Mouse (Mus musculus) intestine, embryonic 14.5 days (tissue): ENCODE results near the gene Higd1a. TPM values are rescaled to one million over a fixed set of nuclear protein-coding genes. Genes with fewer than 3 reads are reported as not detected.

Experiments
- ATAC-seq: fragments of 200-750 bp; cut with Nextera tagmentation; replicated peaks from 2 replicates; pipeline ENCODE4 v1.8.0; 2017; ENCODE audit warnings: low read depth, moderate number of reproducible peaks, moderate TSS enrichment, moderate library complexity; ENCODE audit not compliant: low FRiP score, low TSS enrichment
- DNase-seq: peaks from one replicate; pipeline ENCODE4 v3.0.0-alpha.2; 2018; ENCODE audit warnings: low spot score
- H3K27ac ChIP-seq: fragments of 300-500 bp; sonication (generic); 2 replicates; pipeline ENCODE4 v1.5.1; 2014; ENCODE audit warnings: low read depth, mild to moderate bottlenecking, control low read depth
- H3K27me3 ChIP-seq: fragments of 300-500 bp; sonication (generic); replicated peaks from 2 replicates; pipeline ENCODE4 v1.6.1; 2014; ENCODE audit warnings: low read length, control low read depth; ENCODE audit not compliant: control insufficient read depth, insufficient read depth
- H3K36me3 ChIP-seq: fragments of 300-500 bp; sonication (generic); 2 replicates; pipeline ENCODE4 v1.6.1; 2014; ENCODE audit warnings: low read length, control low read depth; ENCODE audit not compliant: control insufficient read depth, insufficient read depth
- H3K4me1 ChIP-seq: fragments of 300-500 bp; sonication (generic); replicated peaks from 2 replicates; pipeline ENCODE4 v1.6.1; 2014; ENCODE audit warnings: low read length, control low read depth, mixed read lengths; ENCODE audit not compliant: control insufficient read depth, insufficient read depth
- H3K4me2 ChIP-seq: fragments of 300-500 bp; sonication (generic); 2 replicates; pipeline ENCODE4 v1.6.1; 2014; ENCODE audit warnings: low read length
- H3K4me3 ChIP-seq: fragments of 300-500 bp; sonication (generic); 2 replicates; pipeline ENCODE4 v1.5.1; 2014; ENCODE audit warnings: low read depth, low read length, control low read depth, mixed read lengths
- H3K9ac ChIP-seq: fragments of 300-500 bp; sonication (generic); 2 replicates; pipeline ENCODE4 v1.6.1; 2014; ENCODE audit warnings: mild to moderate bottlenecking, low read length
- H3K9me3 ChIP-seq: fragments of 300-500 bp; sonication (generic); 2 replicates; pipeline ENCODE4 v1.6.1; 2016; ENCODE audit warnings: low read length, control low read depth; ENCODE audit not compliant: control insufficient read depth
- WGBS: fragments of 180-500 bp; shearing (Covaris S2); extraction: QIAGEN DNeasy Blood & Tissue Kit; methylation state at CpG from one replicate; pipeline ENCODE4 v1.1.7; 2014; 5-methylcytosine and 5-hydroxymethylcytosine counted together
- polyA plus RNA-seq: library from polyadenylated mRNA; unstranded; fragments of >200 nt; fragmentation: Nextera tagmentation; extraction: Ambion mirVana; gene quantifications from 2 replicates; pipeline ENCODE4 v1.2.1, GENCODE M21; 2014

Higd1a gene
- polyA plus RNA-seq, 1 experiment from 2014 or later: 190 TPM

- H3K27ac ChIP-seq: no peak overlapping the region
- ATAC-seq (no peak), DNase-seq (no peak)
- WGBS: 80% methylated on average over 7 of the region's 7 CpGs
- no peak overlapping the region for H3K9ac ChIP-seq
- 0 out of 2 replicates have a peak, but pooled peaks cover 3% of the 10 kb centered on the region for H3K4me1 ChIP-seq
- H3K9me3 ChIP-seq: no peaks in the 10 kb centered on the region
- no peak overlapping the region for H3K4me3 ChIP-seq
- no peaks in the 10 kb centered on the region for H3K36me3 ChIP-seq
- no peaks in the 10 kb centered on the region for H3K27me3 ChIP-seq
- H3K4me2 ChIP-seq: no peak overlapping the region
Observed at GRCm38 (mm10) chr9:121823991-121824390, 34.2 kb downstream of the Higd1a start.

DNA sequence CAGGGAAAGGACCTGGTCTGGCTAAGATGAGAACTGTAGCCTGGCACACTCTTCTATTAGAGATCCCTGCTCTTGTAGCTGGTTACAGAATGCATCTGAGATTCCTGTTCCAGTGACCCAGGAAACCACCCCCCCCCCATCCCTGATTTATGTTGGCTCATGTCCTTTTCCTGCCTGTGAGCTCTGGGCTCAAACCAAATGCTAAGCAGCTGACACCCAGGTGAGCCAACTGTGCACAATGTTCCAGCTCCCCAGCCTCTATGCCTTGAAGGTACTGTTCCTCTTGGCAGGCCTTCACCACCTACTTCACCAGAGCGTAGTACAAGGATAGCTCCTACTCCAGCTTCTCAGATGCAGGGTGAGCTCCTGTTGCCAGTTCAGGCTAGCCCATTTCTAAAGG is 35.1 kb downstream of the Higd1a start:
- H3K4me3 ChIP-seq: no peak overlapping the region
- H3K36me3 ChIP-seq: no peaks in the 10 kb centered on the region
- WGBS: 92% methylated on average over 1 of the region's 1 CpGs
- no peak overlapping the region for H3K4me2 ChIP-seq
- 0 out of 2 replicates have a peak, but pooled peaks cover 4% of the 10 kb centered on the region for H3K4me1 ChIP-seq
- H3K27ac ChIP-seq: no peak overlapping the region
- ATAC-seq: no peak
- no peaks in the 10 kb centered on the region for H3K9me3 ChIP-seq
- no peaks in the 10 kb centered on the region for H3K27me3 ChIP-seq
- no peak overlapping the region for H3K9ac ChIP-seq
- DNase-seq: no peak

DNA sequence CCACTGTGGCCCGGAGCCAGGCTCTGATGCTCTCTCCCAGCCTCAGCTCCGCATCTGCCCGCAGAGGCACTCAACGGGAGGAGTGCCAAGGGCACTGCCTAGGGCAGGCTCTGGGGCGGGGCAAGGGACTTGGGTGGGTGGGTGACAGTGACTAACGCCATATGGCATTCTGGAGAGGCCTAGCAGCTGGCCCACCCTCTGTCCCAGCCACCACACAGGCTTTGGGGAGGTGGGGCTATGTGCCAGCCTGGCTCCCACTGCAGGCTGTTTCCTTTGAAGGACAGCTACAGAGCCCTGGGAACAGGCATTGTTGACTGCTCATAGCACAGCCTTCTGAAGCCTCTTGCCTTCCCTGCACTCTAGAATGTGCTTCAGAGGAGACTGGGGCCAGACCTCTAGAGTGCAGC is 35.6 kb downstream of the Higd1a start:
- ATAC-seq: no peak
- H3K9ac ChIP-seq: no peak overlapping the region

GRCm38 (mm10) chr9:121820765-121821164 is 37.4 kb downstream of the Higd1a start:
- Histone ChIP-seq H3K4me1 (0 out of 2 replicates have a peak, but pooled peaks cover 4% of the 10 kb centered on the region), H3K9me3 (no peaks in the 10 kb centered on the region), H3K4me3 (no peak overlapping the region), H3K27me3 (no peaks in the 10 kb centered on the region), H3K27ac (no peak overlapping the region), H3K4me2 (no peak overlapping the region), H3K9ac (no peak overlapping the region), H3K36me3 (no peaks in the 10 kb centered on the region)
- ATAC-seq: no peak
- no peak for DNase-seq
- 74% methylated on average over 5 of the region's 5 CpGs for WGBS

More for the DNA sequence above, 35.6 kb downstream of the Higd1a start:
- Histone ChIP-seq H3K9me3 (no peaks in the 10 kb centered on the region), H3K4me3 (no peak overlapping the region), H3K4me1 (0 out of 2 replicates have a peak, but pooled peaks cover 4% of the 10 kb centered on the region), H3K27ac (no peak overlapping the region), H3K36me3 (no peaks in the 10 kb centered on the region), H3K4me2 (no peak overlapping the region), H3K27me3 (no peaks in the 10 kb centered on the region)
- DNase-seq: no peak
- WGBS: 68% methylated on average over 6 of the region's 6 CpGs

- H3K9me3 ChIP-seq: no peaks in the 10 kb centered on the region
- H3K4me1 ChIP-seq: 0 out of 2 replicates have a peak, but pooled peaks cover 4% of the 10 kb centered on the region
- H3K4me2 ChIP-seq: no peak overlapping the region
- H3K27ac ChIP-seq: no peak overlapping the region; the same call in 1 of the 2 replicates
- ATAC-seq (no peak), DNase-seq (no peak)
- H3K4me3 ChIP-seq: no peak overlapping the region
- H3K36me3 ChIP-seq: no peaks in the 10 kb centered on the region
- WGBS: 52% methylated on average over 7 of the region's 7 CpGs
- H3K9ac ChIP-seq: no peak overlapping the region
- no peaks in the 10 kb centered on the region for H3K27me3 ChIP-seq
Observed at GRCm38 (mm10) chr9:121819771-121820471, 38.2 kb downstream of the Higd1a start.

- Histone ChIP-seq H3K4me2 (no peak overlapping the region), H3K27me3 (no peaks in the 10 kb centered on the region), H3K9me3 (no peaks in the 10 kb centered on the region), H3K4me3 (no peak overlapping the region), H3K4me1 (0 out of 2 replicates have a peak, but pooled peaks cover 4% of the 10 kb centered on the region), H3K36me3 (no peaks in the 10 kb centered on the region), H3K9ac (no peak overlapping the region), H3K27ac (no peak overlapping the region; the same call in 1 of the 2 replicates)
- WGBS: 36% methylated on average over 9 of the region's 9 CpGs
- DNase-seq (no peak), ATAC-seq (no peak)
Observed at GRCm38 (mm10) chr9:121819073-121819770, 38.9 kb downstream of the Higd1a start.

- H3K4me2 ChIP-seq: no peak overlapping the region
- no peaks in the 10 kb centered on the region for H3K27me3 ChIP-seq
- DNase-seq (no peak), ATAC-seq (no peak)
- no peaks in the 10 kb centered on the region for H3K36me3 ChIP-seq
- H3K9me3 ChIP-seq: no peaks in the 10 kb centered on the region
- no peak overlapping the region for H3K27ac ChIP-seq
- 57% methylated on average over 6 of the region's 6 CpGs for WGBS
- no peak overlapping the region for H3K4me3 ChIP-seq
- 0 out of 2 replicates have a peak, but pooled peaks cover 4% of the 10 kb centered on the region for H3K4me1 ChIP-seq
- H3K9ac ChIP-seq: no peak overlapping the region
Observed at GRCm38 (mm10) chr9:121815183-121815582, 43.0 kb downstream of the Higd1a start.

DNA sequence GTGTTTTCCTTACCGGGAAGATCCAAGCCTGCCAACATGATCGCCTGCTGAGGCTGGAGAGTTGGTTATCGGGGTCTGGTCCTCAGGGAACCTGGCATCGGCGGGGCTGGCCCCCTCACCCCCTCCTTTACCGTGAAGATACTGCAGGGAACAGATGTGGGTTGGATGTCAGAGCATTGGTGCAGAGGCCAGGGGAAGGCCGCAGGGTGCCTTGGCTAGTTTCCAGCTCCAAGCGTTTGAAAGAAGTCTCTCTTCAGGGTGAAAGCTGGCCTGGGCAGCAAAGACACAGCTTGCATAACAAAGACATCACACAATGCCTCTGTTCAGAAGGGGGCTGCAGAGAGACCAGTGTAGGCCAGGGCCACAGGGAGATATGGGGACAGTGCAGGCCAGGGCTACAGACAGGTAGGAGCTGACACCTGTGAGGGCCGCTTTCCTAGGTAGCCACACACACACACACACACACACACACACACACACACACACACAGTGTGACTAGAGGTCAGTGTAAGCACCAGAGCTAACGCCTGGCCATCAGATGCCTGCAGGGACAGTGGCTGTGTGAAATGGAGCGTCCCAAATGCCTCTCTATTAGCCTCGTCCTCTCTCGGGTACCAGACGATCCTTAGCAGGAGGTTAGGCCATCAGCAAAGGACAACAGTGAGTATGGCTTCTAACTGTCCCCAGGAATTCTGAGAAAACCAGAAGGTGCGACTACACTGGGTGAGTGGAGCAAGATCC is 47.9 kb downstream of the Higd1a start:
- H3K27me3 ChIP-seq: no peaks in the 10 kb centered on the region
- no peak for DNase-seq
- ATAC-seq: no peak
- H3K4me1 ChIP-seq: no peaks in the 10 kb centered on the region
- WGBS: 40% methylated on average over 15 of the region's 15 CpGs
- no peaks in the 10 kb centered on the region for H3K36me3 ChIP-seq
- H3K9ac ChIP-seq: no peak overlapping the region
- H3K4me2 ChIP-seq: no peak overlapping the region
- no peak overlapping the region for H3K4me3 ChIP-seq
- no peak overlapping the region for H3K27ac ChIP-seq
- no peaks in the 10 kb centered on the region for H3K9me3 ChIP-seq
